Mouse (Mus musculus): Measurements from ENCODE around the gene Rab3gap2.

DNA sequence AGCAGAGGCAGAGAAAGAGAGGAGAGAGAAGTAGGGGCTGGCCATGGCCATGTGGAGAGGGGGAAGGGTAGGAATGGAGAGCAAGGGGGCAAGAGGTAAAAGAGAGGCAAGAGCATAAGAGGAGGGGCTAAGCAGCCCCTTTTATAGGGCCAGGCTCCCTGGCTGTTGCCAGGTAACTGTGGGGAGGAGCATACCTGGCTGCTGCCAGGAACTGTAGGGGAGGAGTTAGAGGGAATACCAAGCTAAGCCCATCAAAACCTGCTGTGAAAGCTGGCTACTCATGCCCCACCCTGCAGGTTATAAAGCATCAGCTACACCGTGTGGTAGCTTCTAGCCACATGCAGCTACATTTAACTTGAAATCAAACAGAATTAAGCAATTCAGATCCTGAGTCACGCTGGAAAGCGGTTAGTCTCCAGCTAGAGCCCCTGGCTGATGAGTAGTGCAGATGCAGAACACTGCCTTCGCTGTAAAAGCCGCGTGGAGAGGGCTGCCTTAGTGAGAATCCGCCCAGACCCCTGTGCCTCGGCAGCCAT lies 5.8 kb downstream of the Rab3gap2 start:
- TF ChIP-seq POLR2A (IDR thresholded peaks at IDR 0.05; ENCODE audit: borderline replicate concordance, extremely low read depth, low read depth, low read length) (no peak), CTCF (IDR thresholded peaks at IDR 0.05; ENCODE audit: insufficient read depth, low read length) (no peak)
